Mouse (Mus musculus) forebrain, postnatal 0 days (tissue): Measurements from ENCODE around the gene Cabp7. TPM values are rescaled to one million over a fixed set of nuclear protein-coding genes. Genes with fewer than 3 reads are reported as not detected.

Experiments used
- ATAC-seq: fragments of 200-750 bp; cut with Nextera tagmentation; 2 replicates; pipeline ENCODE4 v1.8.0; 2017; ENCODE audit warnings: mild to moderate bottlenecking, moderate library complexity
- DNase-seq: peaks from one replicate; pipeline ENCODE4 v3.0.0-alpha.2; 2015
- H3K27ac ChIP-seq: fragments of 300-500 bp; sonication (generic); 2 replicates; pipeline ENCODE4 v1.5.1; 2014; ENCODE audit warnings: low read depth, mild to moderate bottlenecking, antibody characterized with exemption, low read length, moderate library complexity, mixed read lengths
- H3K27me3 ChIP-seq: fragments of 300-500 bp; sonication (generic); 2 replicates; pipeline ENCODE4 v1.6.1; 2014; ENCODE audit warnings: mild to moderate bottlenecking, low read length, mixed read lengths; ENCODE audit not compliant: insufficient read depth
- H3K36me3 ChIP-seq: fragments of 300-500 bp; sonication (generic); 2 replicates; pipeline ENCODE4 v1.6.1; 2014; ENCODE audit warnings: mild to moderate bottlenecking, moderate library complexity; ENCODE audit not compliant: insufficient read depth
- H3K4me1 ChIP-seq: fragments of 300-500 bp; sonication (generic); 2 replicates; pipeline ENCODE4 v1.6.1; 2014; ENCODE audit warnings: antibody characterized with exemption; ENCODE audit not compliant: insufficient read depth
- H3K4me2 ChIP-seq: fragments of 300-500 bp; sonication (generic); 2 replicates; pipeline ENCODE4 v1.6.1; 2014; ENCODE audit warnings: low read depth, mild to moderate bottlenecking, moderate library complexity
- H3K4me3 ChIP-seq: fragments of 300-500 bp; sonication (generic); 2 replicates; pipeline ENCODE4 v1.5.1; 2014; ENCODE audit warnings: low read depth, low read length, mixed read lengths
- H3K9ac ChIP-seq: fragments of 300-500 bp; sonication (generic); 2 replicates; pipeline ENCODE4 v1.6.1; 2014; ENCODE audit warnings: mild to moderate bottlenecking
- H3K9me3 ChIP-seq: fragments of 300-500 bp; sonication (generic); 2 replicates; pipeline ENCODE4 v1.6.1; 2016; ENCODE audit warnings: low read length
- CTCF ChIP-seq: sonication (generic); IDR thresholded peaks from 2 replicates; pipeline ENCODE4 v1.5.1; 2016; ENCODE audit warnings: antibody characterized with exemption, control low read depth, low read depth
- WGBS: fragments of 180-500 bp; shearing (Covaris S2); extraction: QIAGEN DNeasy Blood & Tissue Kit; methylation state at CpG from one replicate; pipeline ENCODE4 v1.1.7; 2014; 5-methylcytosine and 5-hydroxymethylcytosine counted together
- polyA plus RNA-seq: library from polyadenylated mRNA; unstranded; fragments of >200 nt; fragmentation: Nextera tagmentation; extraction: Ambion mirVana; gene quantifications from 2 replicates; pipeline ENCODE4 v1.2.1, GENCODE M21; 2015
- total RNA-seq: library from RNA; depleted of rRNA; stranded (reverse); fragments of >200 nt; gene quantifications from 2 replicates; pipeline ENCODE4 v1.2.3, GENCODE M21; 2014

The Cabp7 gene
- total and polyA plus RNA-seq, 2 experiments from 2014 or later, result 1.6 to 5.3 TPM

- TF ChIP-seq CTCF, result no peak
- no peak for ATAC-seq
- no peaks in the 10 kb centered on the region; the same call in 1 of the 2 replicates for H3K36me3 ChIP-seq
- no peak overlapping the region for H3K4me3 ChIP-seq
- H3K27ac ChIP-seq, result no peak overlapping the region
- no peak overlapping the region for H3K4me2 ChIP-seq
- 92% methylated on average over 16 of the region's 16 CpGs for WGBS
- DNase-seq, result no peak
- H3K9ac ChIP-seq, result no peak overlapping the region
- H3K9me3 ChIP-seq, result no peaks in the 10 kb centered on the region
- H3K27me3 ChIP-seq, result 0 out of 2 replicates have a peak, but pooled peaks cover 3% of the 10 kb centered on the region
- no peaks in the 10 kb centered on the region for H3K4me1 ChIP-seq
These were observed 7.9 kb downstream of the Cabp7 start for GRCm38 (mm10) chr11:4738719-4739118.

GRCm38 (mm10) chr11:4737682-4738081 is 8.9 kb downstream of the Cabp7 start:
- Histone ChIP-seq H3K4me1 (no peaks in the 10 kb centered on the region), H3K27ac (no peak overlapping the region), H3K27me3 (no peaks in the 10 kb centered on the region), H3K9ac (no peak overlapping the region), H3K4me2 (no peak overlapping the region), H3K9me3 (no peaks in the 10 kb centered on the region), H3K36me3 (no peaks in the 10 kb centered on the region; the same call in 1 of the 2 replicates), H3K4me3 (no peak overlapping the region)
- TF ChIP-seq CTCF, result no peak
- peak; percentile 23; the same call in 1 of the 2 replicates for ATAC-seq
- peak; percentile 30 for DNase-seq
- 73% methylated on average over 10 of the region's 10 CpGs for WGBS

- no peaks in the 10 kb centered on the region for H3K4me1 ChIP-seq
- no peaks in the 10 kb centered on the region for H3K27me3 ChIP-seq
- TF ChIP-seq CTCF, result peak; percentile 41
- H3K9ac ChIP-seq, result no peak overlapping the region
- no peak for DNase-seq
- H3K4me2 ChIP-seq, result no peak overlapping the region
- no peaks in the 10 kb centered on the region for H3K9me3 ChIP-seq
- no peak for ATAC-seq
- no peak overlapping the region for H3K27ac ChIP-seq
- no peak overlapping the region for H3K4me3 ChIP-seq
- H3K36me3 ChIP-seq, result no peaks in the 10 kb centered on the region; the same call in 1 of the 2 replicates
- 49% methylated on average over 6 of the region's 6 CpGs for WGBS
These were observed 10.2 kb downstream of the Cabp7 start for GRCm38 (mm10) chr11:4736355-4736754.

- peak; percentile 24 for DNase-seq
These were observed 12.4 kb downstream of the Cabp7 start for GRCm38 (mm10) chr11:4734179-4734578.

GRCm38 (mm10) chr11:4731781-4732180 is 14.8 kb downstream of the Cabp7 start:
- H3K4me2 ChIP-seq, result no peak overlapping the region
- TF ChIP-seq CTCF, result no peak
- ATAC-seq, result no peak
- H3K27me3 ChIP-seq, result no peaks in the 10 kb centered on the region
- no peak overlapping the region for H3K4me3 ChIP-seq
- no peaks in the 10 kb centered on the region for H3K9me3 ChIP-seq
- no peak for DNase-seq
- no peak overlapping the region for H3K27ac ChIP-seq
- H3K4me1 ChIP-seq, result no peaks in the 10 kb centered on the region
- WGBS, result 75% methylated on average over 7 of the region's 7 CpGs
- no peak overlapping the region for H3K9ac ChIP-seq
- H3K36me3 ChIP-seq, result no peaks in the 10 kb centered on the region

More at GRCm38 (mm10) chr11:4734179-4734578, 12.4 kb downstream of the Cabp7 start:
- no peak overlapping the region for H3K4me2 ChIP-seq
- no peaks in the 10 kb centered on the region for H3K4me1 ChIP-seq
- WGBS, result 37% methylated on average over 12 of the region's 12 CpGs
- no peaks in the 10 kb centered on the region for H3K27me3 ChIP-seq
- TF ChIP-seq CTCF, result peak; percentile 45
- no peak overlapping the region for H3K27ac ChIP-seq
- no peak overlapping the region for H3K4me3 ChIP-seq
- ATAC-seq, result peak; percentile 21; the same call in 1 of the 2 replicates
- H3K36me3 ChIP-seq, result no peaks in the 10 kb centered on the region; the same call in 1 of the 2 replicates
- no peak overlapping the region for H3K9ac ChIP-seq
- H3K9me3 ChIP-seq, result no peaks in the 10 kb centered on the region

GRCm38 (mm10) chr11:4730913-4731312 is 15.7 kb downstream of the Cabp7 start:
- H3K36me3 ChIP-seq, result 0 out of 2 replicates have a peak, but pooled peaks cover 5% of the 10 kb centered on the region
- H3K9me3 ChIP-seq, result no peaks in the 10 kb centered on the region
- DNase-seq (no peak), ATAC-seq (no peak)
- H3K9ac ChIP-seq, result no peak overlapping the region
- 89% methylated on average over 5 of the region's 5 CpGs for WGBS
- no peaks in the 10 kb centered on the region for H3K27me3 ChIP-seq
- H3K4me3 ChIP-seq, result no peak overlapping the region
- H3K4me2 ChIP-seq, result no peak overlapping the region
- H3K27ac ChIP-seq, result no peak overlapping the region
- H3K4me1 ChIP-seq, result no peaks in the 10 kb centered on the region
- TF ChIP-seq CTCF, result no peak

- WGBS, result 85% methylated on average over 6 of the region's 6 CpGs
- no peak overlapping the region for H3K4me3 ChIP-seq
- H3K4me1 ChIP-seq, result no peaks in the 10 kb centered on the region
- peaks cover 5% of the 10 kb centered on the region; the same call in 1 of the 2 replicates for H3K36me3 ChIP-seq
- H3K9ac ChIP-seq, result no peak overlapping the region
- TF ChIP-seq CTCF, result no peak
- no peak overlapping the region for H3K4me2 ChIP-seq
- no peak overlapping the region for H3K27ac ChIP-seq
- DNase-seq (no peak), ATAC-seq (no peak)
- H3K27me3 ChIP-seq, result no peaks in the 10 kb centered on the region
- no peaks in the 10 kb centered on the region for H3K9me3 ChIP-seq
These were observed 16.5 kb downstream of the Cabp7 start for GRCm38 (mm10) chr11:4730096-4730495.
